Mouse (Mus musculus): ENCODE measurements around the gene Rab2b.
A peak's percentile ranks its signal among the peaks of the same experiment; 100 is the strongest.

Rab2b gene

GRCm38 (mm10) chr14:52277210-52277609 lies 2.1 kb downstream of the Rab2b start:
- no peak for DNase-seq (ENCODE audit: low spot score)

- DNase-seq (ENCODE audit: low spot score): no peak
Observed at GRCm38 (mm10) chr14:52272781-52273180, 6.6 kb downstream of the Rab2b start.

- DNase-seq (ENCODE audit: low spot score): peak; percentile 98
Observed at GRCm38 (mm10) chr14:52257484-52258213, 21.7 kb downstream of the Rab2b start, which contains the start of gene Chd8. Gene Chd8, minus strand, starts transcription at chr14:52257780.

GRCm38 (mm10) chr14:52256311-52257175 lies 22.8 kb downstream of the Rab2b start:
- no peak for DNase-seq (ENCODE audit: low spot score)

- DNase-seq (ENCODE audit: low spot score): no peak
Observed at GRCm38 (mm10) chr14:52246129-52246528, 33.2 kb downstream of the Rab2b start.

- DNase-seq (ENCODE audit: low spot score): no peak
Observed at GRCm38 (mm10) chr14:52244690-52245042, 34.7 kb downstream of the Rab2b start.

GRCm38 (mm10) chr14:52244041-52244689 lies 35.2 kb downstream of the Rab2b start:
- DNase-seq (ENCODE audit: low spot score): peak; percentile 100

- DNase-seq (ENCODE audit: low spot score): no peak
Observed at GRCm38 (mm10) chr14:52236216-52236615, 43.1 kb downstream of the Rab2b start.

GRCm38 (mm10) chr14:52235165-52235564 lies 44.2 kb downstream of the Rab2b start:
- no peak for DNase-seq (ENCODE audit: low spot score)

GRCm38 (mm10) chr14:52232249-52232648 lies 47.1 kb downstream of the Rab2b start:
- no peak for DNase-seq (ENCODE audit: low spot score)

GRCm38 (mm10) chr14:52225972-52226371 lies 53.4 kb downstream of the Rab2b start:
- DNase-seq (ENCODE audit: low spot score): no peak

- no peak for DNase-seq (ENCODE audit: low spot score)
Observed at GRCm38 (mm10) chr14:52217261-52217660, 62.1 kb downstream of the Rab2b start.

All from layer of hippocampus, adult 11-12 months (tissue).